Mouse (Mus musculus) midbrain, embryonic 14.5 days (tissue): ENCODE data around the gene B020031M17Rik. TPM values are rescaled to one million over a fixed set of nuclear protein-coding genes. Genes with fewer than 3 reads are reported as not detected.
A peak's percentile ranks its signal among the peaks of the same experiment; 100 is the strongest.
"Not testable (repeated sequence)": the region's sequence is repeated elsewhere in the genome, so short reads cannot be mapped to it uniquely, and the experiment has no call there.

Experiments
- ATAC-seq: fragments of 200-750 bp; cut with Nextera tagmentation; 2 replicates; pipeline ENCODE4 v1.8.0; 2017; ENCODE audit warnings: moderate number of reproducible peaks, moderate library complexity; ENCODE audit not compliant: low FRiP score, low TSS enrichment
- DNase-seq: peaks from one replicate; pipeline ENCODE4 v3.0.0-alpha.2; 2015
- H3K27ac ChIP-seq: fragments of 300-500 bp; sonication (generic); replicated peaks from 2 replicates; pipeline ENCODE4 v1.5.1; 2014; ENCODE audit warnings: mild to moderate bottlenecking, low read depth, low read length, moderate library complexity
- H3K27me3 ChIP-seq: fragments of 300-500 bp; sonication (generic); 2 replicates; pipeline ENCODE4 v1.6.1; 2014; ENCODE audit warnings: low read length, control low read depth, mixed read lengths; ENCODE audit not compliant: control insufficient read depth, insufficient read depth
- H3K36me3 ChIP-seq: fragments of 300-500 bp; sonication (generic); 2 replicates; pipeline ENCODE4 v1.6.1; 2014; ENCODE audit warnings: low read length, control low read depth; ENCODE audit not compliant: control insufficient read depth, insufficient read depth
- H3K4me1 ChIP-seq: fragments of 300-500 bp; sonication (generic); 2 replicates; pipeline ENCODE4 v1.6.1; 2014; ENCODE audit warnings: mild to moderate bottlenecking, antibody characterized with exemption, low read length, control low read depth; ENCODE audit not compliant: control insufficient read depth, insufficient read depth
- H3K4me2 ChIP-seq: fragments of 300-500 bp; sonication (generic); 2 replicates; pipeline ENCODE4 v1.6.1; 2014; ENCODE audit warnings: mild to moderate bottlenecking, low read length, moderate library complexity
- H3K4me3 ChIP-seq: fragments of 300-500 bp; sonication (generic); replicated peaks from 2 replicates; pipeline ENCODE4 v1.5.1; 2014; ENCODE audit warnings: low read depth, low read length
- H3K9ac ChIP-seq: fragments of 300-500 bp; sonication (generic); replicated peaks from 2 replicates; pipeline ENCODE4 v1.6.1; 2014; ENCODE audit warnings: mild to moderate bottlenecking, low read length, moderate library complexity
- H3K9me3 ChIP-seq: fragments of 300-500 bp; sonication (generic); 2 replicates; pipeline ENCODE4 v1.6.1; 2016; ENCODE audit warnings: low read length, control low read depth, mixed read lengths; ENCODE audit not compliant: control insufficient read depth
- WGBS: fragments of 180-500 bp; shearing (Covaris S2); extraction: QIAGEN DNeasy Blood & Tissue Kit; methylation state at CpG from one replicate; pipeline ENCODE4 v1.1.7; 2014; 5-methylcytosine and 5-hydroxymethylcytosine counted together
- polyA plus RNA-seq: library from polyadenylated mRNA; unstranded; fragments of >200 nt; fragmentation: Nextera tagmentation; extraction: Ambion mirVana; gene quantifications from 2 replicates; pipeline ENCODE4 v1.2.1, GENCODE M21; 2014

B020031M17Rik gene
- polyA plus RNA-seq, result not detected in 2 replicates

DNA sequence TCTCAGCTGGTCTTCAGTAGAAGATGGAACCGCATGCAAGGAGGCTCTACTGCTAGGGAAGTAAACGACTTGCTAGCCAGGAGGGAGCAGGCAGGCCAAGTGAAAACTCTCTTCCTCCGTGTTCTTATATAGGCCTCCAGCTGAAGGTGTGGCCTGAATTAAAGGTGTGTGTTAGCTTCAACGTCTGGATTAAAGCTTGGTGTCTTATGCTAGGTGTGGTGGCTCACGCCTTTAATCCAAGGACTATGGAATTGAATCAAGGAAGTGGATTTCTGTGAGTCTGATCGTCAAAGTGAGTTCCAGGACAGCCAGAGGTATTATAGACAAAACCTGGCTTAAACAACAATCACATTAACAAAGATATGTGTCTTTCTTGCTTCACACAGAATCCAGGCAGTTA lies at the start of gene B020031M17Rik:
B020031M17Rik (minus strand) TSS at position 101 of the 400 bp plus-strand sequence.
- not testable (repeated sequence) for H3K4me2 ChIP-seq, H3K4me1 ChIP-seq, DNase-seq, H3K4me3 ChIP-seq, H3K9ac ChIP-seq, H3K27me3 ChIP-seq, ATAC-seq, H3K36me3 ChIP-seq, H3K27ac ChIP-seq, H3K9me3 ChIP-seq
- 81% methylated on average over 3 of the region's 6 CpGs for WGBS

DNA sequence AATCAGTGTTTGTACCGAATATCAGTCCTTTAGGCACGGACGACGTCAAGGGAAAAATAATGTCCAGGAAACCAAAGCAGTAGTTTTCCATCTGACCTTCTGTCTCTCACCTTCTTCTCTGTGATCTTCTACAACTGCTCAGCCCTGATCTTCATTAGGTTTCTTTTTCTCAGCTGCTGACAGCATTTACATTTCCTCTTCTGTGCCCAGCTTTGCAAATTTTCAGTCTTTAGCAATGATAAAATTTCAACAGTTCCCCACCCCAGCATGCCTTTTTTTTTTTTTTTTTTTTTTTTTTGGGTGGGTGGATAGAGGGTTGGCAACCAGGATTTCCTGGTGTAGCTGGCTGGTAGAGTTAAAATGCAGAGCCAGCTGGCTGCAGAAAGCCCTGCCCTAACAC lies 48.6 kb upstream of the B020031M17Rik start:
- H3K4me3 ChIP-seq, H3K36me3 ChIP-seq, H3K27me3 ChIP-seq, ATAC-seq, DNase-seq, H3K9ac ChIP-seq, H3K4me1 ChIP-seq, H3K9me3 ChIP-seq, H3K27ac ChIP-seq, H3K4me2 ChIP-seq: not testable (repeated sequence)
- WGBS, result no CpG with 5 or more reads among the region's 4 CpGs

DNA sequence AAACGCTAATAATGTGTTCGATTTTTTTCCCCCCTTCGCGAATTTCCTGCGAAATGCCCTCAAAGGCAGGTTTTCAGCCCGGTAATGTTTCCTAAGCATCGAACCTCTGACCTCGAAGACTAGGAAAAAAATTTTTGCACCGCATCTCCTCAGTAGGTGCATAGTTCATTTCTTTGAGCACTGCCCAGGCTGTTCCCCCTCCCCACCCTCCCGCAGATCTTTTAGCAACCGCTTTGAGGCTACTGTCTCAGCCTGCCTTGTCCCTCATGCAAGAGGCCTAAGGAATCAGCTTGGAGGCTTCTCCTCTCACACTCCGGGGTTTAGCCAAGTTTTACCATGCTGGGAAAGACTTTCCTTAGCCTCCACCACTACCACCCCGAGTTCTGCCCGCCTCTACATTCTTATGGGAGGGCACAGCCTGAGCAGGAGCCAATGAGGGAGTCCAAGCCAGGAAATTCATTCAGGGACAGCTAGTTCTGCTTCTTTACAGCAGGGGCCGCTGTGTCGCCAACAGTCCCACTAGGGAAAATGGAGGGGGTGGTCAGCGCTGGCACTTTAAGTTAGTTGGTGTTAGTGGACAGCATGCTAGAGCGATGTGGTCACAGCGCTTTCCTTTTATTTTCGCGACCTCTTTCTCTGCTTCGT lies 48.0 kb upstream of the B020031M17Rik start:
- H3K4me2 ChIP-seq, ATAC-seq, H3K27me3 ChIP-seq, H3K27ac ChIP-seq, H3K36me3 ChIP-seq, H3K9me3 ChIP-seq, H3K4me3 ChIP-seq, H3K4me1 ChIP-seq, H3K9ac ChIP-seq, DNase-seq: not testable (repeated sequence)
- no CpG with 5 or more reads among the region's 22 CpGs for WGBS

DNA sequence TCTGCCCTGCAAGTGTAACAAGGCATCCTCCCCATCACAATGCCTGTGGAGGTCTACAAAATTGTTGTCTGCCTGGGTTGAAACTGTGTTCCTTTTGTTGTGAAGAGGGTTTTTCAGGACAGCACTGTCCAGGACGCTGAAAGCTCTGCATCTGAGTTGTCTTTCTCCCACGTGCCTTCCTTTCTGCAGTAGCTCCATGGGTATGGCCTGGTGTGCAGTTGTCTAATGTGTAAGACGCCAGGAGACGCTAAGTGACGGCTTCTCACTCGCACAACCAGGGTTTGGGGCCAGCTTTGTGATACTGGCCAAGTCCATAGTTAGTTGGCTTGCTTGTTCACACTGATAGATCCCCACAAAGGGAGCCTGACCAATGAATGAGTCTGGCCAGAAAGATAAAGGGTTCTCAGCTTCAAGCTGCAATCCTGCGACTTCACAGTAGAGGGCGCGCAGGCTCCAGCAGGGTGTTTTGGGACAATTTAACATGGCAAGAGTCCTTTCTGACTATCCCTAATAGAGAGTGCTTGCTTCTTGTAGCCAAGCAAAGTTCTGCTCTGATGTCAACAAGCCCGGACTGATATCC lies 41.4 kb upstream of the B020031M17Rik start:
- not testable (repeated sequence) for H3K27me3 ChIP-seq, DNase-seq, H3K4me2 ChIP-seq, H3K4me3 ChIP-seq, H3K36me3 ChIP-seq, H3K4me1 ChIP-seq, H3K9ac ChIP-seq, H3K27ac ChIP-seq, ATAC-seq, H3K9me3 ChIP-seq
- no CpG with 5 or more reads among the region's 10 CpGs for WGBS

DNA sequence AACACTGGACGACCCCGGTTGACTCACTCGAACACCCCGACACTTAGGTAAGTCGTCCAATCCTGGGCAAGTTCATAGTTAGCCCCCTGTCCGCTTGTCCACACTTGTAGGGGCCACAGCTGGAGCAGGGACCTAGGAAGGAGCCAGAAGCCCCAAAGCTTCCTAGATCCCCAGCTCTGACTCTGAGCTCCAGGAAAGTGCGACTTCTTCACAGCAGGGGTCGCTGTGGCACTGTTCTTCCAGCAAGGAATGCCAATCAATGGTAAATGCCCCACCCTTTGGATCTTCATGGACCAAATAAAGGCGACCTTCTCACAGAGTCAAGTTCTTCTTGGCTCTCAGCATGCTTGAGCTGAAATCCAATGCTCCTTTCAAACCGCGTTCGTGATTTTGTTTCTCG lies 40.7 kb upstream of the B020031M17Rik start:
- not testable (repeated sequence) for H3K4me3 ChIP-seq, H3K9ac ChIP-seq, H3K4me2 ChIP-seq, H3K36me3 ChIP-seq, H3K27ac ChIP-seq, DNase-seq, H3K27me3 ChIP-seq, H3K4me1 ChIP-seq, ATAC-seq, H3K9me3 ChIP-seq
- no CpG with 5 or more reads among the region's 13 CpGs for WGBS

GRCm38 (mm10) chr13:119969163-119969562 lies 18.6 kb upstream of the B020031M17Rik start:
- not testable (repeated sequence) for H3K9ac ChIP-seq, H3K4me1 ChIP-seq, H3K4me3 ChIP-seq, ATAC-seq, H3K9me3 ChIP-seq, H3K27ac ChIP-seq, DNase-seq, H3K4me2 ChIP-seq, H3K36me3 ChIP-seq, H3K27me3 ChIP-seq
- no CpG with 5 or more reads among the region's 13 CpGs for WGBS

GRCm38 (mm10) chr13:119968193-119968592 lies 17.6 kb upstream of the B020031M17Rik start:
- not testable (repeated sequence) for H3K4me1 ChIP-seq, H3K9me3 ChIP-seq, H3K27me3 ChIP-seq, ATAC-seq, DNase-seq, H3K27ac ChIP-seq, H3K9ac ChIP-seq, H3K4me3 ChIP-seq, H3K36me3 ChIP-seq, H3K4me2 ChIP-seq
- no CpG with 5 or more reads among the region's 14 CpGs for WGBS

GRCm38 (mm10) chr13:119965968-119966367 lies 15.4 kb upstream of the B020031M17Rik start:
- H3K4me2 ChIP-seq, H3K4me1 ChIP-seq, ATAC-seq, H3K27ac ChIP-seq, H3K4me3 ChIP-seq, H3K36me3 ChIP-seq, H3K9me3 ChIP-seq, H3K27me3 ChIP-seq, H3K9ac ChIP-seq: not testable (repeated sequence)
- 0% methylated on average over 18 of the region's 22 CpGs for WGBS
- peak; percentile 14 for DNase-seq

- ATAC-seq (peak; percentile 56), DNase-seq (peak; percentile 0)
- not testable (repeated sequence) for H3K4me1 ChIP-seq, H3K9me3 ChIP-seq, H3K27ac ChIP-seq, H3K4me3 ChIP-seq, H3K36me3 ChIP-seq, H3K4me2 ChIP-seq, H3K9ac ChIP-seq, H3K27me3 ChIP-seq
- under 1% methylated on average over 14 of the region's 34 CpGs for WGBS
Observed at GRCm38 (mm10) chr13:119965302-119965952, 14.8 kb upstream of the B020031M17Rik start.
